ENCODE assay signal across 8 mouse cellular contexts in genomic region chr11:94521219-94521843, GRCm38 (mm10). TPM values are rescaled to one million over a fixed set of nuclear protein-coding genes. Genes with fewer than 3 reads are reported as not detected.
DNase-seq lines count a peak whose midpoint lies in the region; ATAC-seq and TF ChIP-seq lines count a peak whose summit lies in the region.

Gene Mycbpap (minus strand): TSS chr11:94521742.

- TF ChIP-seq EP300 in heart, postnatal 0 days (IDR thresholded peaks at IDR 0.05; ENCODE audit: low read depth) = no peak

- peak within 1 kb of the TSS; percentile 50 for H3K4me3 ChIP-seq in embryonic facial prominence, embryonic 12.5 days
- peak within 1 kb of the TSS; percentile 58 for H3K4me3 ChIP-seq in heart, postnatal 0 days (ENCODE audit: low read depth, low read length)
- peak within 1 kb of the TSS; percentile 50 for H3K4me3 ChIP-seq in neural tube, embryonic 13.5 days

- no peak for ATAC-seq in embryonic facial prominence, embryonic 12.5 days (ENCODE audit: insufficient number of reproducible peaks, insufficient read depth, low FRiP score, low TSS enrichment)
- ATAC-seq in heart, postnatal 0 days (ENCODE audit: insufficient read depth, low read depth) = peak; percentile 68
- peak; percentile 82 for ATAC-seq in neural tube, embryonic 13.5 days (ENCODE audit: low read depth)

- WGBS in embryonic facial prominence, embryonic 12.5 days = 1% methylated on average over 42 of the region's 42 CpGs
- 1% methylated on average over 42 of the region's 42 CpGs for WGBS in heart, postnatal 0 days
- under 1% methylated on average over 42 of the region's 42 CpGs for WGBS in neural tube, embryonic 13.5 days

- H3K27ac ChIP-seq in embryonic facial prominence, embryonic 12.5 days = no peak within 1 kb of the TSS
- H3K27ac ChIP-seq in heart, postnatal 0 days (ENCODE audit: low read depth) = no peak within 1 kb of the TSS
- no peak within 1 kb of the TSS for H3K27ac ChIP-seq in neural tube, embryonic 13.5 days (replicated peaks)

- peak within 1 kb of the TSS; percentile 83 for H3K4me2 ChIP-seq in embryonic facial prominence, embryonic 12.5 days (replicated peaks)
- H3K4me2 ChIP-seq in heart, postnatal 0 days (ENCODE audit: low read depth, low read length) = peak within 1 kb of the TSS; percentile 90
- peak within 1 kb of the TSS; percentile 71 for H3K4me2 ChIP-seq in neural tube, embryonic 13.5 days

- peaks cover 8% of the 10 kb centered on the region for H3K4me1 ChIP-seq in embryonic facial prominence, embryonic 12.5 days
- peaks cover 15% of the 10 kb centered on the region for H3K4me1 ChIP-seq in heart, postnatal 0 days (ENCODE audit: control insufficient read depth, insufficient read depth)
- peaks cover 6% of the 10 kb centered on the region; the same call in 1 of the 2 replicates for H3K4me1 ChIP-seq in neural tube, embryonic 13.5 days (replicated peaks)

- no peak for TF ChIP-seq CTCF in heart, postnatal 0 days (IDR thresholded peaks at IDR 0.05; ENCODE audit: low read depth)

- H3K9ac ChIP-seq in embryonic facial prominence, embryonic 12.5 days = peak within 1 kb of the TSS; percentile 59
- H3K9ac ChIP-seq in heart, postnatal 0 days (replicated peaks; ENCODE audit: low read depth, low read length) = peak within 1 kb of the TSS; percentile 60
- peak within 1 kb of the TSS; percentile 61 for H3K9ac ChIP-seq in neural tube, embryonic 13.5 days

- H3K27me3 ChIP-seq in embryonic facial prominence, embryonic 12.5 days = no peaks in the 10 kb centered on the region
- no peaks in the 10 kb centered on the region for H3K27me3 ChIP-seq in heart, postnatal 0 days (ENCODE audit: control insufficient read depth, insufficient read depth, low read length)
- peaks cover 5% of the 10 kb centered on the region; the same call in 1 of the 2 replicates for H3K27me3 ChIP-seq in neural tube, embryonic 13.5 days

- peak; percentile 81 for DNase-seq in A20 (ENCODE audit: low read depth, low spot score)
- peak; percentile 52 for DNase-seq in adrenal gland, postnatal 25 days
- DNase-seq in heart, postnatal 0 days (ENCODE audit: low spot score) = peak; percentile 60
- DNase-seq in kidney, postnatal 36 days = peak; percentile 55 to 74
- DNase-seq in lung, adult 18-20 months = peak; percentile 66 to 69
- DNase-seq in testis, postnatal 14 days (ENCODE audit: low spot score) = peak; percentile 49

- H3K9me3 ChIP-seq in embryonic facial prominence, embryonic 12.5 days = no peaks in the 10 kb centered on the region
- H3K9me3 ChIP-seq in heart, postnatal 0 days (replicated peaks; ENCODE audit: control insufficient read depth, low read length) = no peaks in the 10 kb centered on the region
- H3K9me3 ChIP-seq in neural tube, embryonic 13.5 days = no peaks in the 10 kb centered on the region

- no peaks in the 10 kb centered on the region for H3K36me3 ChIP-seq in embryonic facial prominence, embryonic 12.5 days
- H3K36me3 ChIP-seq in heart, postnatal 0 days (replicated peaks; ENCODE audit: control insufficient read depth, insufficient read depth, low read length) = no peaks in the 10 kb centered on the region
- no peaks in the 10 kb centered on the region for H3K36me3 ChIP-seq in neural tube, embryonic 13.5 days

RNA-seq across cellular contexts. Expression of gene Mycbpap, which starts in this region (rescaled TPM):
- 5.9 and 8.5 TPM in 2 replicates for total RNA-seq in adrenal gland, postnatal 25 days (2021)
- 2.5 and 3.7 TPM in 2 replicates for polyA plus RNA-seq in embryonic facial prominence, embryonic 12.5 days (2016; fragmentation: Nextera tagmentation; extraction: Ambion mirVana)
- 3.2 and 4.7 TPM in 2 replicates for total RNA-seq in heart, postnatal 0 days (2014; rRNA removed; ENCODE audit: low replicate concordance)
- polyA plus RNA-seq in heart, postnatal 0 days (2015; fragmentation: Nextera tagmentation; extraction: Ambion mirVana) = 3.5 and 3.7 TPM in 2 replicates
- 1.9 and 2.1 TPM in 2 replicates for polyA plus RNA-seq in neural tube, embryonic 13.5 days (2015; fragmentation: Nextera tagmentation; extraction: Ambion mirVana)
